Mouse (Mus musculus) C2C12 (cell line): Measurements from ENCODE around the gene Dcaf6. TPM values are rescaled to one million over a fixed set of nuclear protein-coding genes. Genes with fewer than 3 reads are reported as not detected.

ENCODE experiments used
- H3K27me3 ChIP-seq: one replicate; pipeline ENCODE4 v1.6.1; 2011; ENCODE audit not compliant: control insufficient read depth, insufficient read depth, insufficient read length
- H3K36me3 ChIP-seq: one replicate; pipeline ENCODE4 v1.6.1; 2011; ENCODE audit not compliant: control insufficient read depth, insufficient read depth
- H3K4me3 ChIP-seq: one replicate; pipeline ENCODE4 v1.5.1; 2011; ENCODE audit warnings: mild to moderate bottlenecking, control low read depth; ENCODE audit not compliant: poor library complexity, insufficient read depth, severe bottlenecking
- H3K79me2 ChIP-seq: one replicate; pipeline ENCODE4 v1.6.1; 2011; ENCODE audit not compliant: control insufficient read depth, insufficient read depth
- H3K79me3 ChIP-seq: one replicate; pipeline ENCODE4 v1.6.1; 2011; ENCODE audit warnings: low read depth, control low read depth
- H3ac ChIP-seq: one replicate; pipeline ENCODE3; 2011; ENCODE audit warnings: low read depth; ENCODE audit not compliant: control insufficient read depth, insufficient read length
- CEBPB ChIP-seq: IDR thresholded peaks from one replicate; pipeline ENCODE4 v1.6.1; 2011; ENCODE audit warnings: low read depth, mild to moderate bottlenecking, control low read depth, moderate library complexity
- CTCF ChIP-seq: IDR thresholded peaks from one replicate; pipeline ENCODE4 v1.5.1; 2011; ENCODE audit not compliant: control insufficient read depth, insufficient read depth, insufficient read length
- FOSL1 ChIP-seq: IDR thresholded peaks from one replicate; pipeline ENCODE4 v1.8.0; 2011; ENCODE audit warnings: mild to moderate bottlenecking, low read length; ENCODE audit not compliant: poor library complexity, insufficient read depth, severe bottlenecking
- MAX ChIP-seq: IDR thresholded peaks from one replicate; pipeline ENCODE4 v1.6.1; 2011; ENCODE audit warnings: mild to moderate bottlenecking, control low read depth
- MYOD1 ChIP-seq: IDR thresholded peaks from one replicate; pipeline ENCODE4 v1.6.1; 2011; ENCODE audit warnings: low read depth; ENCODE audit not compliant: control insufficient read depth, insufficient read length
- MYOG ChIP-seq: IDR thresholded peaks from one replicate; pipeline ENCODE4 v1.6.1; 2011; ENCODE audit not compliant: control insufficient read depth, insufficient read length; ENCODE audit errors: extremely low read depth
- USF1 ChIP-seq: IDR thresholded peaks from one replicate; pipeline ENCODE4 v1.6.1; 2011; ENCODE audit warnings: low read depth, mild to moderate bottlenecking, control low read depth, moderate library complexity
- polyA plus RNA-seq: library from polyadenylated mRNA; unstranded; fragments of >200 nt; fragmentation: generic; extraction: Trizol; gene quantifications from one replicate; pipeline ENCODE4 v1.2.1, GENCODE M21; 2012; ENCODE audit warnings: missing spikeins

Gene Dcaf6
- polyA plus RNA-seq, 1 experiment = 7.1 TPM

GRCm38 (mm10) chr1:165301108-165301507, 159.2 kb downstream of the Dcaf6 start:
- TF ChIP-seq MYOG = no peak
- no peak for TF ChIP-seq CTCF
- no peak for TF ChIP-seq MAX
- no peak for TF ChIP-seq MYOD1
- TF ChIP-seq FOSL1 = no peak
- no peak for TF ChIP-seq USF1
- no peak for TF ChIP-seq CEBPB
- no peaks in the 10 kb centered on the region for H3K36me3 ChIP-seq
- H3K79me2 ChIP-seq = no peaks in the 10 kb centered on the region
- H3K4me3 ChIP-seq = no peak overlapping the region
- H3K79me3 ChIP-seq = no peaks in the 10 kb centered on the region
- H3ac ChIP-seq = no peak overlapping the region
- no peaks in the 10 kb centered on the region for H3K27me3 ChIP-seq

- Histone ChIP-seq H3K36me3 (peaks cover 3% of the 10 kb centered on the region), H3K79me3 (no peaks in the 10 kb centered on the region), H3K79me2 (no peaks in the 10 kb centered on the region), H3ac (no peak within 1 kb of the TSS), H3K4me3 (no peak within 1 kb of the TSS), H3K27me3 (no peaks in the 10 kb centered on the region)
- TF ChIP-seq MAX = no peak
- no peak for TF ChIP-seq FOSL1
- TF ChIP-seq USF1 = no peak
- no peak for TF ChIP-seq MYOD1
- no peak for TF ChIP-seq CTCF
- TF ChIP-seq MYOG = no peak
- no peak for TF ChIP-seq CEBPB
These were observed 164.8 kb downstream of the Dcaf6 start, which contains the start of gene Gpr161 for GRCm38 (mm10) chr1:165295489-165295888. Gene Gpr161, plus strand, starts transcription at chr1:165295789.

- H3K79me2 ChIP-seq = no peaks in the 10 kb centered on the region
- no peak for TF ChIP-seq MYOG
- TF ChIP-seq CEBPB = no peak
- TF ChIP-seq FOSL1 = no peak
- TF ChIP-seq MYOD1 = no peak
- no peak for TF ChIP-seq CTCF
- TF ChIP-seq USF1 = no peak
- TF ChIP-seq MAX = no peak
- no peaks in the 10 kb centered on the region for H3K27me3 ChIP-seq
- peaks cover 3% of the 10 kb centered on the region for H3K36me3 ChIP-seq
- H3K79me3 ChIP-seq = no peaks in the 10 kb centered on the region
- H3ac ChIP-seq = no peak overlapping the region
- H3K4me3 ChIP-seq = no peak overlapping the region
These were observed 168.7 kb downstream of the Dcaf6 start for GRCm38 (mm10) chr1:165291606-165292005.

GRCm38 (mm10) chr1:165289831-165290230, 170.4 kb downstream of the Dcaf6 start:
- H3K79me2 ChIP-seq = no peaks in the 10 kb centered on the region
- no peaks in the 10 kb centered on the region for H3K79me3 ChIP-seq
- peaks cover 3% of the 10 kb centered on the region for H3K36me3 ChIP-seq
- no peak overlapping the region for H3ac ChIP-seq
- TF ChIP-seq MAX (no peak), CEBPB (no peak)
- H3K4me3 ChIP-seq = no peak overlapping the region
- H3K27me3 ChIP-seq = no peaks in the 10 kb centered on the region

GRCm38 (mm10) chr1:165288165-165288564, 172.1 kb downstream of the Dcaf6 start:
- Histone ChIP-seq H3K27me3 (no peaks in the 10 kb centered on the region), H3K36me3 (peaks cover 3% of the 10 kb centered on the region), H3K79me3 (no peaks in the 10 kb centered on the region), H3ac (no peak overlapping the region), H3K4me3 (no peak overlapping the region), H3K79me2 (no peaks in the 10 kb centered on the region)
- TF ChIP-seq FOSL1 = no peak

- no peaks in the 10 kb centered on the region for H3K79me3 ChIP-seq
- H3K79me2 ChIP-seq = no peaks in the 10 kb centered on the region
- TF ChIP-seq USF1 (no peak), MYOG (no peak), MAX (no peak), MYOD1 (no peak), FOSL1 (no peak), CEBPB (no peak), CTCF (no peak)
These were observed 176.2 kb downstream of the Dcaf6 start for GRCm38 (mm10) chr1:165284096-165284495.

GRCm38 (mm10) chr1:165282967-165283345, 177.3 kb downstream of the Dcaf6 start:
- Histone ChIP-seq H3K4me3 (no peak overlapping the region), H3ac (no peak overlapping the region), H3K36me3 (no peaks in the 10 kb centered on the region), H3K27me3 (no peaks in the 10 kb centered on the region), H3K79me2 (no peaks in the 10 kb centered on the region), H3K79me3 (no peaks in the 10 kb centered on the region)
- TF ChIP-seq MYOD1 (no peak), FOSL1 (no peak), MAX (no peak), CEBPB (no peak), USF1 (no peak), MYOG (no peak), CTCF (no peak)

More at GRCm38 (mm10) chr1:165284096-165284495, 176.2 kb downstream of the Dcaf6 start:
- Histone ChIP-seq H3ac (no peak overlapping the region), H3K36me3 (no peaks in the 10 kb centered on the region), H3K4me3 (no peak overlapping the region), H3K27me3 (no peaks in the 10 kb centered on the region)
